In genomic region chr13:31672093-31672492, GRCm38 (mm10) we compare ENCODE assay signal across 23 mouse cellular contexts. TPM values are rescaled to one million over a fixed set of nuclear protein-coding genes. Genes with fewer than 3 reads are reported as not detected.
DNase-seq lines count a peak whose midpoint lies in the region; ATAC-seq lines count a peak whose summit lies in the region.
"Had no signal": no experiment of that assay in that cellular context is flagged by ENCODE, and none has a peak within 500 bp of the region (broad histone marks: within the 10 kb centered on the region; RNA-seq: fewer than 3 reads in every experiment).

No protein-coding gene starts in this region.

- H3K4me2 ChIP-seq in forebrain, embryonic 14.5 days (ENCODE audit: low read length): no peak overlapping the region
- no peak overlapping the region for H3K4me2 ChIP-seq in midbrain, embryonic 11.5 days
- H3K4me2 ChIP-seq in hindbrain, embryonic 14.5 days (replicated peaks): no peak overlapping the region
- no peak overlapping the region for H3K4me2 ChIP-seq in midbrain, embryonic 16.5 days (ENCODE audit: low read length)
- H3K4me2 ChIP-seq: heart, embryonic 15.5 days; liver, embryonic 11.5 days; lung, embryonic 14.5 days; neural tube, embryonic 13.5 days had no signal

- H3K9ac ChIP-seq in forebrain, embryonic 14.5 days (ENCODE audit: low read length): no peak overlapping the region
- H3K9ac ChIP-seq in midbrain, embryonic 11.5 days (ENCODE audit: low read length): no peak overlapping the region
- no peak overlapping the region for H3K9ac ChIP-seq in hindbrain, embryonic 14.5 days
- no peak overlapping the region for H3K9ac ChIP-seq in midbrain, embryonic 16.5 days (ENCODE audit: low read depth, low read length)
- H3K9ac ChIP-seq: heart, embryonic 15.5 days; lung, embryonic 14.5 days; neural tube, embryonic 13.5 days had no signal

- 80% methylated on average over 3 of the region's 3 CpGs for WGBS in forebrain, embryonic 14.5 days
- WGBS in forebrain, embryonic 10.5 days: 87% methylated on average over 3 of the region's 3 CpGs
- WGBS in midbrain, embryonic 11.5 days: 88% methylated on average over 3 of the region's 3 CpGs
- WGBS in midbrain, embryonic 10.5 days: 83% methylated on average over 3 of the region's 3 CpGs
- WGBS in hindbrain, embryonic 14.5 days: 68% methylated on average over 3 of the region's 3 CpGs
- 78% methylated on average over 3 of the region's 3 CpGs for WGBS in midbrain, embryonic 16.5 days

- DNase-seq in forebrain, embryonic 14.5 days (ENCODE audit: low spot score): peak; percentile 29
- DNase-seq in forebrain, embryonic 10.5 days (ENCODE audit: extremely low spot score, low spot score): no peak
- DNase-seq in midbrain, embryonic 11.5 days (ENCODE audit: low spot score, missing footprints): no peak
- no peak for DNase-seq in midbrain, embryonic 10.5 days (ENCODE audit: low spot score)
- no peak for DNase-seq in hindbrain, embryonic 14.5 days (ENCODE audit: low spot score)
- DNase-seq in cerebellum, postnatal 4 days (ENCODE audit: low spot score in 2 of 2): no peak
- DNase-seq: cerebellum, adult 11 months; cerebellum, postnatal 14 days; kidney, postnatal 4 days; layer of hippocampus, postnatal 36 days; left cerebral cortex, postnatal 4 days; lung, embryonic 14.5 days; thymus, postnatal 4 days had no signal

- peak; percentile 52; the same call in 1 of the 2 replicates for ATAC-seq in forebrain, embryonic 14.5 days
- 0 out of 2 replicates have a peak, but pooled peaks have one; percentile 30 for ATAC-seq in midbrain, embryonic 11.5 days (ENCODE audit: low FRiP score)
- ATAC-seq in hindbrain, embryonic 14.5 days (ENCODE audit: low FRiP score): peak; percentile 53; the same call in 1 of the 2 replicates
- ATAC-seq in midbrain, embryonic 16.5 days: peak; percentile 91
- no peak for ATAC-seq in erythroblast, adult 5-6 weeks (replicated peaks; ENCODE audit: low FRiP score, poor library complexity, severe bottlenecking)

- H3K4me3 ChIP-seq in forebrain, embryonic 14.5 days (ENCODE audit: low read depth, low read length): no peak overlapping the region
- no peak overlapping the region for H3K4me3 ChIP-seq in forebrain, embryonic 10.5 days
- no peak overlapping the region for H3K4me3 ChIP-seq in midbrain, embryonic 11.5 days (ENCODE audit: low read depth, low read length)
- H3K4me3 ChIP-seq in midbrain, embryonic 10.5 days: no peak overlapping the region
- no peak overlapping the region for H3K4me3 ChIP-seq in hindbrain, embryonic 14.5 days (replicated peaks; ENCODE audit: low read length)
- H3K4me3 ChIP-seq in midbrain, embryonic 16.5 days (ENCODE audit: low read depth, low read length): no peak overlapping the region
- H3K4me3 ChIP-seq: heart, embryonic 15.5 days; neural tube, embryonic 13.5 days had no signal

- H3K27ac ChIP-seq in forebrain, embryonic 14.5 days (ENCODE audit: low read depth, low read length): no peak overlapping the region
- H3K27ac ChIP-seq in forebrain, embryonic 10.5 days: no peak overlapping the region
- H3K27ac ChIP-seq in midbrain, embryonic 11.5 days (ENCODE audit: low read depth, low read length): no peak overlapping the region
- H3K27ac ChIP-seq in midbrain, embryonic 10.5 days (replicated peaks): no peak overlapping the region
- no peak overlapping the region for H3K27ac ChIP-seq in hindbrain, embryonic 14.5 days
- H3K27ac ChIP-seq in midbrain, embryonic 16.5 days (ENCODE audit: low read length): no peak overlapping the region
- H3K27ac ChIP-seq: heart, embryonic 15.5 days; macrophage; neural tube, embryonic 13.5 days had no signal

- no peaks in the 10 kb centered on the region for H3K9me3 ChIP-seq in forebrain, embryonic 14.5 days (replicated peaks; ENCODE audit: control insufficient read depth, low read length)
- no peaks in the 10 kb centered on the region for H3K9me3 ChIP-seq in forebrain, embryonic 10.5 days
- H3K9me3 ChIP-seq in midbrain, embryonic 11.5 days (ENCODE audit: control insufficient read depth, low read length): no peaks in the 10 kb centered on the region
- no peaks in the 10 kb centered on the region for H3K9me3 ChIP-seq in midbrain, embryonic 10.5 days (replicated peaks)
- no peaks in the 10 kb centered on the region for H3K9me3 ChIP-seq in hindbrain, embryonic 14.5 days (ENCODE audit: control insufficient read depth, low read length)
- H3K9me3 ChIP-seq in midbrain, embryonic 16.5 days (replicated peaks; ENCODE audit: control insufficient read depth, low read length, poor library complexity, severe bottlenecking): no peaks in the 10 kb centered on the region
- H3K9me3 ChIP-seq: heart, embryonic 15.5 days; neural tube, embryonic 13.5 days had no signal

- no peaks in the 10 kb centered on the region for H3K27me3 ChIP-seq in forebrain, embryonic 14.5 days (replicated peaks; ENCODE audit: control insufficient read depth, insufficient read depth, low read length)
- H3K27me3 ChIP-seq in forebrain, embryonic 10.5 days (ENCODE audit: poor library complexity, severe bottlenecking): no peaks in the 10 kb centered on the region
- no peaks in the 10 kb centered on the region for H3K27me3 ChIP-seq in midbrain, embryonic 11.5 days (ENCODE audit: control insufficient read depth, insufficient read depth, low read length)
- no peaks in the 10 kb centered on the region for H3K27me3 ChIP-seq in midbrain, embryonic 10.5 days (ENCODE audit: low read depth, poor library complexity, severe bottlenecking)
- H3K27me3 ChIP-seq in hindbrain, embryonic 14.5 days (ENCODE audit: control insufficient read depth, insufficient read depth, low read length): no peaks in the 10 kb centered on the region
- no peaks in the 10 kb centered on the region for H3K27me3 ChIP-seq in midbrain, embryonic 16.5 days (ENCODE audit: control insufficient read depth, insufficient read depth, low read depth, low read length)
- H3K27me3 ChIP-seq: heart, embryonic 15.5 days; neural tube, embryonic 13.5 days had no signal

- H3K36me3 ChIP-seq in forebrain, embryonic 14.5 days (ENCODE audit: control insufficient read depth, insufficient read depth, low read length): no peaks in the 10 kb centered on the region
- H3K36me3 ChIP-seq in forebrain, embryonic 10.5 days (replicated peaks): no peaks in the 10 kb centered on the region
- H3K36me3 ChIP-seq in midbrain, embryonic 11.5 days (ENCODE audit: control insufficient read depth, insufficient read depth, low read length): no peaks in the 10 kb centered on the region
- H3K36me3 ChIP-seq in midbrain, embryonic 10.5 days: no peaks in the 10 kb centered on the region
- no peaks in the 10 kb centered on the region for H3K36me3 ChIP-seq in hindbrain, embryonic 14.5 days (replicated peaks; ENCODE audit: control insufficient read depth, insufficient read depth)
- H3K36me3 ChIP-seq in midbrain, embryonic 16.5 days (ENCODE audit: control insufficient read depth, insufficient read depth, low read length): no peaks in the 10 kb centered on the region
- H3K36me3 ChIP-seq: heart, embryonic 15.5 days; neural tube, embryonic 13.5 days had no signal

- H3K4me1 ChIP-seq in forebrain, embryonic 14.5 days (ENCODE audit: control insufficient read depth, insufficient read depth, low read length): no peaks in the 10 kb centered on the region
- no peaks in the 10 kb centered on the region for H3K4me1 ChIP-seq in forebrain, embryonic 10.5 days
- H3K4me1 ChIP-seq in midbrain, embryonic 11.5 days (ENCODE audit: control insufficient read depth, insufficient read depth, low read length): no peaks in the 10 kb centered on the region
- no peaks in the 10 kb centered on the region for H3K4me1 ChIP-seq in midbrain, embryonic 10.5 days
- H3K4me1 ChIP-seq in hindbrain, embryonic 14.5 days (replicated peaks; ENCODE audit: control insufficient read depth, insufficient read depth, low read length): no peaks in the 10 kb centered on the region
- H3K4me1 ChIP-seq in midbrain, embryonic 16.5 days (ENCODE audit: control insufficient read depth, insufficient read depth, low read length): no peaks in the 10 kb centered on the region
- H3K4me1 ChIP-seq: heart, embryonic 15.5 days; neural tube, embryonic 13.5 days had no signal

RNA-seq across cellular contexts. Expression of gene Foxf2, which starts 46.5 kb away (rescaled TPM):
- polyA plus RNA-seq in forebrain, embryonic 14.5 days (2014; fragmentation: Nextera tagmentation; extraction: Ambion mirVana): 2.2 and 2.4 TPM in 2 replicates
- polyA plus RNA-seq in forebrain, embryonic 10.5 days (2016; fragmentation: Nextera tagmentation; extraction: Ambion mirVana): 3.5 and 3.9 TPM in 2 replicates
- 5.1 and 5.6 TPM in 2 replicates for polyA plus RNA-seq in midbrain, embryonic 11.5 days (2014; fragmentation: Nextera tagmentation; extraction: Ambion mirVana)
- 7.0 and 7.1 TPM in 2 replicates for polyA plus RNA-seq in midbrain, embryonic 10.5 days (2016; fragmentation: Nextera tagmentation; extraction: Ambion mirVana)
- 5.3 and 6.2 TPM in 2 replicates for polyA plus RNA-seq in hindbrain, embryonic 14.5 days (2014; fragmentation: Nextera tagmentation; extraction: Ambion mirVana)
- polyA plus RNA-seq in midbrain, embryonic 16.5 days (2015; fragmentation: Nextera tagmentation; extraction: Ambion mirVana): 4.1 and 4.6 TPM in 2 replicates
- total RNA-seq in erythroblast, adult 5-6 weeks (2015; ENCODE audit: low replicate concordance): not detected in 2 replicates
- total RNA-seq in erythroblast, adult 5-6 weeks (2017; ENCODE audit: low replicate concordance): not detected in 2 replicates
- total RNA-seq: granulocyte monocyte progenitor cell, adult 5-6 weeks; MEL; monocyte, adult 5-6 weeks had no signal
- polyA plus RNA-seq: kidney, embryonic 14.5 days; macrophage had no signal
